Mouse (Mus musculus) Muller cell, postnatal 12 days (primary cell): ENCODE results near the gene Crhr2.

Source experiments
- DNase-seq: peaks from one replicate; pipeline ENCODE4 v3.0.0-alpha.2; 2015; ENCODE audit errors: inconsistent ontology term

Gene Crhr2

DNA sequence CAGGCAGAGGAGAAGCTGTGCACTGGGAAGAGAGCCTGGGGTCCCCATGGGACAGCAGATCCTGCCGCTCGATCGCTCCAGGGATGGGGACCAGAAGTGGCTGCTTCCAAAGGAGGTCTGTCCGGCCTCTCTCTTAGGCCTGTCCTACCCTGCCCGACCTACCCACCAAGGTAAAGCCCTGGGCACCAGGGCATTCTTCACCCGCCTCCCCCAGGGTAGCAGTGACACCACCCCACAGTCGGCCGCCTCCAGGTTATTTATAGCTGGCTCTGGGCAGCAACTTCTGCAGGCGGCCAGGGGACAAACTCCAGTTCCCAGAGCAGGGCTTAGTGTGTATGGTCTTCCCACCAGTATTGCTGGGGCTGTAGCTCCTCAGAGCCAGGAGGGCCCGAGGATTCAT, at the start of gene Crhr2:
TSS of gene Crhr2 (minus strand) at position 223 of the 400 bp plus-strand sequence.
- no peak for DNase-seq

- DNase-seq: peak; percentile 66
Observed at GRCm38 (mm10) chr6:55179560-55179959, 46.7 kb upstream of the Crhr2 start.

DNA sequence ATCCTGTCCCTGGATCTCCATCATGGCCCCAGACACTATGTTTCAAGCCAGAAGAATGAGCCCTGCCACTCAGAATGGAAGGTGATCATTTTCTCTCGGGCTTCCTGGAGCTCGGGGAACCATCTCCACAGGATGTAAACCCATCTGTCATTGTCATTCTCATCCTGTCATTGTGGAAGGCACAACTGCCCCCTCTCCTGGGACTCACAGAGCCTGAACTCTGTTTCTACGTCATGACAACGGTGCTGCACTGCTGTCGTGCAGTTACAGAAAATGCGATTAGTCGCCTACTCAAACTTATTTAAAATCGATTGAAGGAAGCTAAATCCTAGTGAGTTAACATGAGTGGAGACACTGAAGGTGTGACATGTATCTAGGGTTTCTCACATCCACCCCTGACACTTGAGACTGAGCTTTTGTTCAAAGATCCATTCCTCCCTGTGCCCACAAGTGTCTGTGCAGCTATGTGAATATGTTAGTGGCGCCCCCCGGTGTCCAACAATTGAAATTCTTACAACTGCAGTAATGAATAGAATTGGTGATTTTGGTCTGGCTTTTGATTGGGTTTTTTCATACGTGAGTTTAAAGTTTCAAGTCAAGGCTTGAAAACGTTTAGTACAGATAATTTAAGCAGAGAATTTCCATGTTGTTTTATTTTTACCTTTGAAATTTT, 44.4 kb upstream of the Crhr2 start:
- DNase-seq: no peak

DNA sequence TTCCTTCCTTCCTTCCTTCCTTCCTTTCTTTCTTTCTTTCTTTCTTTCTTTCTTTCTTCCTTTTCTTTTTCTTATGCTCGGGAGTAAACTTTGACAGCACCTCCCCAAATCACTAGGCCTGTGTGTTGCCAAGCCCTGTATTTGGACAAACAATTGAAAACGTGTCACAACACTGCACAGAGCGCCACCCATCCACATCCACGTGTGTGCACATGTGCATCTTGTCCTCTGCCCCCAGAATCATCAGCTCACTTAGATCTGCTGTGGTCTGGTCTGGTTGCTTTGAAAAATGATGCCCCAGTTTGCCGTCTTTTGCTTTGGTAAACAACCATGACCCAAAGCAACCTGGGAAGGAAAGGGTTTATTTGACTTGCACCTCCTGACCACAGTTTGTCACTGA, 43.1 kb upstream of the Crhr2 start:
- no peak for DNase-seq

DNA sequence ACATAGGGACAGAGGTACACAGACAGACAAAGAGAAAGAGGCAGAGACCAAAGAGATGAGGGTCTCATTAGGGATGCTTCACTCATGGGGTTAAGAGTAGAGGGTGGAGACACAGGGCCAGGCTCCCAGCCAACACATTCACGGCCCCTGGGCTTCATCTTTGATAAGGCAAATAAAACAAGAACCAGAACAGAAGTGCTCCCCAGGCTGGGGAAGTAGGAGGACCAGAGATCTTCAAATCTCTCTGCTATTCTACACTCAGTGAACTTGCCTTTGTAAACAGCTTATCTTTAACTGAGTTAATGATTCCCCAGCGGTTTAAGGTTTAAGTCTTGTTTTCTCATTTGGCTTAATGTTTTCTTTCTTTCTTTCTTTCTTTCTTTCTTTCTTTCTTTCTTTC, 42.6 kb upstream of the Crhr2 start:
- DNase-seq: no peak

- DNase-seq: no peak
Observed at GRCm38 (mm10) chr6:55174741-55175181, 41.9 kb upstream of the Crhr2 start, which contains the start of gene Inmt. TSS of gene Inmt (minus strand) at chr6:55175043.

GRCm38 (mm10) chr6:55173941-55174349, 41.1 kb upstream of the Crhr2 start:
- no peak for DNase-seq

DNA sequence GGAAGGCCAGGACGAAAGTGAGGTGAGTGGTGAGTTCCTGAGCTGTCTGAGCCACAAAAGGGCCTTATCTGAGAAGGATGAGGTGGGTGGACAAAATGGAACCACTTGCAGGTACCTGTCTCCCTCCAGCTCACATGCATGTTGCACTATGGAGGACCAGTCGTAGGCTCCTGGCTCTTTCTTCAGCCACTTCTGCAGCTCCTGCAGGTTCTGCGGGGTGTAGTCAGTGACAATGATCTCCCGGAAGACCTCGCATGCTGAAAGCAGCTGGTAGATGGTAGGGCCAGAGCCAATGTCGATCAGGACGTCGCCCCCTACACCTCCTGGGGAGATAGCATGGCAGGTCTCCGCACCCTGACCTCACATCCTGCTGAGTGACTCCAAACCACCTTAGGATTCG, 40.4 kb upstream of the Crhr2 start:
- no peak for DNase-seq

DNA sequence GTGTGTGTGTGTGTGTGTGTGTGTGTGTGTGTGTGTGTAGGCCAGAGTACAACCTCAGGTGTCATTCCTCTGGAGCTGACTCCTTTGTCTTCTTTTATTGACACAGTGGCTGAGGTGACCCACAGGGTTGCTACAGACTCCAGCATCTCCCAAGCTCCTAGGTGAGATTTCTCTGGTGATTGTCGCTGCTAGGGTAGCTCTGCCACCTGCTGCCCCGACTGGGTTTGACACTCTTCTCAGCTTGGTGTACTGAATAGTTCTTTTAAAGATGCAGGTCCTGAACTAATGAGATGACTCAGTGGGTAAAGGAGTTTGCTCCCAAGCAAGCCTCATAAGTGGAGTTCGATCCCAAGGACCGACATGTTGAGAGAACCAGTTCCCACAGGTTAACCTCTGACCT, 38.8 kb upstream of the Crhr2 start:
- no peak for DNase-seq

- no peak for DNase-seq
Observed at GRCm38 (mm10) chr6:55169818-55170217, 37.0 kb upstream of the Crhr2 start.

DNA sequence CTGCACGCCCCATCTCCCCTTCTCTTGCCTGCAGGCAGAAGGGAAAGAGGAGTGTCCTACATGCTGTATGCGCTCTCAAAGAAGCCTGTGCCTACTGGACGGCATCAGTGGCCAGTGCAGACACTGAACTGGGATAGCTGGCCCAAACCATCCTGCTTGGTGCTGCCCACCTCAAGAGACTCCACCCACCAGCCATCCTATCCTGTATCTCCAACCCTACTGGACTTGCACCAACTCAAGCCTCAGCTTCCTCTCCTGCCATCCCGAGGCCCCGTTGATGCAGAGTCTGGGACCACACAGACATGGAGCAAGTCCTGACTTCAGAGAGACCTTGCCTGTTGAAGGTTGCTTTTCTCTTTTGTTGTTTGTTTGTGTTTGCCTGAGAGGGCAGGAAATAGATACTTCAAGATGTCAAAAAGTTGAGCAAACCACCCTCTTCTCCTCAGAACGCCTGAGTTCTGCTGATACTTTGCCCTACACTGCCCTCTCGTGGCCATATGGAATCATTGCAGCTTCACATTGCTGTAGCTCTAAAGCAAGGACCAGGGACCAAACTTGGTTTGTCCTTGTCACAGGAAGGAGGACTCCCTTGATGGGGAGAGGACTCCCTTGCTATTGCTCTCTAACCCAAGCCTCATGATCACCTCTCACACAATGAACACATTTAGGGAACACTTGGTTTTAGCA, 34.1 kb upstream of the Crhr2 start:
- peak; percentile 40 for DNase-seq

DNA sequence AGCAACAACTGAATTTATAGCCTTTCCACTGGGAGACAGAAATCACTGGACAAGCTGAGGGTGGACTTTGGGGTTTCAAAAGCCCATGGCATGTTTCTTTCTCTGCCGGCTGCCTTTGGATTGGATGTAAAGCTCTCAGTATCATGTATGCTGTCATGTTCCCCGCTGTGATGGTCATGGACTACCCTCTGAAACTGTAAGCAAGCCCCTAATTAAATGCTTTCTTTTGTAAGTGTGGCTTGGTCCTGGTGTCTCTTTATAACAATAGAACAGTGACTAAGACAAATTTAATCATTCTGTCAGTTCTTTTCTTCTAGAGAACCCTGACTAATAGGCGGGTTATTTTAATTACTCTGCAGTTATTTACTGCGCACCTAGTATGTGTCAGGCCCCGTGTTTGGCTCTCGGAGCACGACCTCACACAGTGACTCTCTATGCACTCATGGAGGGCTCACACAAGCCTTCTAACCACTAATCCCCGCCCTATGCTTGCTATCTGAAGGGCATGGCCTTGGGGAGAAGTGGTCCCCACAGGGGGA, 30.3 kb upstream of the Crhr2 start:
- DNase-seq: peak; percentile 73

DNA sequence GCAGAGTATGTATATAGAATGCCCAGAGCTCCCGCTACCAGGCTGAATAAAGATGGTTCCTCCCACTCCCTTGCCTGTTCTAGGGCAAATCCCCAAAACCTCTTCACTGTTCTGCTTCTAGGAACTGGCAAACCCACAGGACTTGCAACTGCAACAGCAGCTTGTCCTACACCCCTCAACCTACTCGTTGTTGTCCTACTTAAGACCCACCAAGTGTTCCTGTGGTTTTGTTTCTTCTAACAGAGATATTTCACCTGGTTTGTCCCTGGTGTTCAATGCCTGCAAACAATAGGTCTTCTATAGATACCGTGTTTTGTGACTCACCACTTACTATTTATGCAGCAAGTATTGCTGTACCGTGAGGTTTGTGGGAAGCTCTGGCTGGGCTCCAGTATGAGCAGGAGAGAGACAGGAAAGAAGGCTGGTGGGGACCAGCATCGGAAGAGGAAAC, 28.5 kb upstream of the Crhr2 start:
- no peak for DNase-seq

GRCm38 (mm10) chr6:55159256-55159655, 26.4 kb upstream of the Crhr2 start:
- DNase-seq: no peak

DNA sequence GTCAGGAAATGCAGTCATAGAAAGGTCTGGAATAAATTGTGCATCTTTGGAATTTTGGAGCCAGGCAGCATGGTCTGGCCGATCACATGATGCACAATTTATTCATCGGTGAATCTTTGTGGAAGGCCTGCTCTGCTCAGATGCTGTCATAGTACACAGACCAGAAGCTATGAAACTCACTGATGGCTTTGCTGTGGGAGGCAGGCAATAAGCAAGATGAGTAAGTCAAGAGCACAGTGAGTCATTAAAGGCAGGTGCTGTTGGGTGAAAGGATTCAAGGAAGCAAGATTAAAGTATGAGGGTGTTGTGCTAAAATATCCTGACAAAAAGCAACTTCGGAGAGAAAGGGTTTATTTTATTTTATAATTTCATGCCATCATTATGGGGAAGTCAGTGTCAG, 19.4 kb upstream of the Crhr2 start:
- DNase-seq: no peak

DNA sequence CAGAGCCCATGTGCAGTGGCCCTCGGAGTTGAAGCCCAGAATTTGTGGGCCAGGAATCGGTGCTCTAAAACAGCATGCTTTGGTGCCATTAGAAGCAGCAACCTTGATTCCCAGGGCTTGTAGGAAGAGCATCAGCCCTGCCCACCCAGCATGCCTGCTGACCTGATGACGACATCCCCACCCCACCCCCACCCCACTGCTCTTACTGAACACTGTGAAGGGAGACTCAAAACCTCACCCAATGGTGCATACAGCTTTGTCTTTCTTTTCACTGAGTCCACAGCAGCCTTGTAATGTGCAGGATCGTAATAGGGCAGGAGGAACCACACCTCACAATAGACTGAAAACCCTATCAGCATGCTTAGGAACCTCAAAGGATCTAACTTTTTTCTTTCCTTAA, 13.3 kb upstream of the Crhr2 start:
- no peak for DNase-seq

DNA sequence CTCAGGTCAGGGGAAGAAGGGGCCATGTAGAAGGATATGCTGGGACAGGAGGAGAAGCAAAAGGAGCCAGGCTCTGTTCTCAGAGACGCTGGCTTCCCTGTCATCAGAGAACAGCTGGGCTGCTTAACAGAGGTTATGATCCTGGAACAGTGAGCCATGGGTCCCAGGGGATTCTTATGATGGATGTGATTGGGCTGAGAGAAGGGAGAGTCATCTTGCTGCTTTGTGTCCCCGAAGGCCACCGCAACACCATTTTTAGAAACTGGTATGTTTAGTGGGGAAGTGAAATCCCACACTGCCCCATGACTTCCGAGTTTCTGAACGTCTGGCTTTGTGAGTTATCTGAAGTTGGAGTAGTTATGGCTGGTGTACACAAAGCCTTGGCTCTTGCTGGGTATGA, 12.5 kb upstream of the Crhr2 start:
- DNase-seq: no peak

DNA sequence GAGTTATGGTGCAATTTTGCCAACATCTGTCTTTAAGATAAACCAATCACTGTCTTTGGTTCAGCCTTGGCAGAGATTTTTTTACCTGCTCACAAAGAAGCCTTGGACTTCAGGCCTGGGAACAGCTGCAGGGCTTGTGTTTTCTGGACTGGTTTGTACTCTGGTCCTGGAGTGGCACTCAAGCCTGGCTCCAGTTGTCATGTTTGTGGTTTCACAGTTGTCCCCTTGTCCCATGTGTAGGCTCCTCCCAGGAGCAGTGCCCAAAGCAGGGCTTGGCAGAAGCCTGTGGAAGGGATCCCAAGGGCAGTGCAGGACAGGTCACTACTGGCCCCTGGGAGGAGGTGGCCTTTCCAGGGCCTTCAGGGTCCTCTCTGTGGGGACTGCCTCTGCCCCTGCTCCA, 5.5 kb upstream of the Crhr2 start:
- no peak for DNase-seq

DNA sequence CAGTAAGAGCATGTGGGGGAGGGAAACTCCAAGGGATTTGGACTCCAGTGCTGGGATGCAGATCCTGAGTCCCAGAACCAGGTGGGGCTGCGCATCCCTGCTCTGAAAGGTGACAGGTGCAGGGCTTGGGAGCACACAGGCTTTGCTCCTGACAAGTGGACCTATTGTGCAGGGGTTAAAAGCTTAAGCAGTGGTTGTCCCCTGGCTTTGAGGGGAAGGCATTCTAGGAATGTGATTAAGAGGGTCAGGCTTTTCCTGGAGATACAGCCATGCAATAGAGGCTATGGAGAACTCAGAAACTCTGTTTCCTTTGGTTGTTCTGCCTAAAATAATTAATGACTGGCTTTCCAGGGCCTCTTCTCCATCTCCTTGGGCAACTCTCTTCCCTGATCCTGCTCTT, 609 bp upstream of the Crhr2 start:
- DNase-seq: peak; percentile 22

DNA sequence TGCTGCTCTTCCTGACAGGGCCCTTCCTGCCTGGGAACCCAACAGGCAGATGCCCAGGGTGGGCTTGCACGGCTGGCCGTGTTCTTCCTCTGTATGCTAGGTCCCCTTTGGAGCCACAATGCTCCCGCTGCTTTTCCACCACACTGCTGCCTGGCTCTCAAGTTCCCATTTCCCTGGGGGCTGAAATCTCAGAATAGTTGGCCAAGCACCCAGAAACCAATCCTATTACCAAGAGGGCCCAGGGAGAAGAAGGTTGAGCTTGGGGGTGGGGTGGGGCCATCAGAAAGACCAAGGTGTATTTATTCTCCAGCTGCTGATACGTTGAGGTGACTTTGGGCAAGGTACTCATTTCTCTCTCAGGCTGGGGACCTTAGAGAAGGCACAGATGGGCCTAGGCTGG, 1.5 kb downstream of the Crhr2 start:
- DNase-seq: no peak

DNA sequence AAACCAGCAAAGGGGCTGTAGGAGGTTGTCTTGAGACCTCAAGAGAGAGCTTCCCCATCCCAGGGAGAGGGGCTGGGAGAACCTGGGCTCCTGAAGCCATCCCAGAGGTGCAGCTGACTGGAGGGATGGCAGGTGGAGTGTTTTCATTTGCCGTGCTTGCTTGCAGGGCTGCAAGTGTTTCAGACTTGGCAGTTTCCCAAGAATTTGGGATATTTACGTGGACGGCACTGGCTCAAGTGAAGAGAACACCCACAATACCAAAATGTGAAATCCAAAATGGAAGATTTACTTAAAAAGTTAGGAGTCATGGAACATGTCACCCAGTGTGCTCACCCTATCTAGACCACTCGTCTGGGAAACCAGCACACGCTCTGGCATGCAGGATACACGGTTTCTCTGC, 2.2 kb downstream of the Crhr2 start:
- DNase-seq: no peak

- DNase-seq: no peak
Observed at GRCm38 (mm10) chr6:55128391-55128790, 4.4 kb downstream of the Crhr2 start.

DNA sequence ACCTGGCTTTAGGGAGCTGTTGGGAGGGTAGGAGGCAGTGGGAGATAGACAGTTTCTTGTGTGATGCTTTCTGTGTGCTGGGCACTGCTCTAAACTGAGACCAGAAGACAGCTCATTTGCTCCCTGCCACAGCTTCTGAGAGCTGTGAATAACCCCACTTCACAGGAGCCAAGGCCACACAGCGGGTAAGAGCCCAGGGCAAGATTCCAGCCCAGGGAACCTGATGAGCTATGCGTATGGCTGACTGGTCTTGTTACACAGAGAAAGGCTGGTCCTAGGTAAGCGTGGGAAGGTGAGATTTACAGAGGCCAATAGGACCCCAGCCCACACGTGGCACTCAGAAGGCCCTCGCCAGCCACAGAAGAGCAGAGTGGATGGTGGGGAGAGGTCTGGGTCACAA, 6.2 kb downstream of the Crhr2 start:
- no peak for DNase-seq
